Mouse (Mus musculus) brain, embryonic 14.5 days (tissue): ENCODE data around the gene Nsd1.

ENCODE experiments used
- CTCF ChIP-seq: fragments of 200-500 bp; IDR thresholded peaks from 2 replicates; pipeline ENCODE4 v1.5.1; 2012; ENCODE audit warnings: inconsistent platforms, mild to moderate bottlenecking, moderate library complexity, borderline replicate concordance; ENCODE audit not compliant: insufficient read depth, insufficient read length; ENCODE audit errors: extremely low read depth
- POLR2A ChIP-seq: fragments of 200-500 bp; IDR thresholded peaks from 2 replicates; pipeline ENCODE4 v1.6.1; 2012; ENCODE audit warnings: mild to moderate bottlenecking, inconsistent platforms, borderline replicate concordance; ENCODE audit not compliant: poor library complexity, insufficient read depth, insufficient read length, severe bottlenecking; ENCODE audit errors: extremely low read depth

DNA sequence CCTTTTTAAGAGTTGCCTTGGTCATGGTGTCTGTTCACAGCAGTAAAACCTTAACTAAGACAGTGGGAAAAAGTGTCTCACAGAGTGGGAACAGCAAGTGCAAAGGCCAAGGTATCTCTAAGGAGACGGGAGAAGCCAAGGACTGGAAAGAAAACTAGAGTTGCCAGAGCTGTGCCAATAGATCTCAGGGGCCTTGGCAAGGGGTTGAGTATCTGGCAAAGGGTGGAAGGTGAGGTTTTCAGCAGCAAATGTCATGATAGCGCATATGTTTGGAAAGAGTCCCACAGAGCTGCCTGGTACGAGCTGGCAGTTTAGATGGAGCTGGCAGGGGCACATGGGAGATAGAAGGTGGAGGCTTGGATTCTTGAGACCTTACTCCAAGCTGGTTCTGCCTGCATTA is 30.0 kb upstream of the Nsd1 start:
- TF ChIP-seq CTCF = no peak
- TF ChIP-seq POLR2A = no peak
